Comparison of ENCODE assay signal across 8 mouse cellular contexts in genomic region chr5:112886687-112887491, GRCm38 (mm10). TPM values are rescaled to one million over a fixed set of nuclear protein-coding genes. Genes with fewer than 3 reads are reported as not detected.
A peak's percentile ranks its signal among the peaks of the same experiment; 100 is the strongest.
DNase-seq lines count a peak whose midpoint lies in the region; ATAC-seq and TF ChIP-seq lines count a peak whose summit lies in the region.

No protein-coding gene starts in this region.

- no peaks in the 10 kb centered on the region for H3K36me3 ChIP-seq in hindbrain, embryonic 11.5 days (ENCODE audit: control insufficient read depth, insufficient read depth, low read length)

- DNase-seq in left cerebral cortex, adult 2 months (ENCODE audit: extremely low spot score in 1 of 2, low spot score in 2 of 2), result peak; percentile 45 to 46
- no peak for DNase-seq in left cerebral cortex, adult 8-10 months (ENCODE audit: low spot score in 2 of 2)
- DNase-seq in adrenal gland, postnatal 25 days, result peak; percentile 76
- peak; percentile 74 to 86 for DNase-seq in gastrocnemius, adult 8-10 months (ENCODE audit: low spot score in 2 of 2)
- no peak for DNase-seq in hindbrain, embryonic 11.5 days (ENCODE audit: low spot score)
- peak; percentile 56 for DNase-seq in lung, postnatal 36 days
- no peak for DNase-seq in thymus, postnatal 36 days
- no peak for DNase-seq in urinary bladder, postnatal 10 days (ENCODE audit: low spot score)

- ATAC-seq in hindbrain, embryonic 11.5 days (ENCODE audit: low FRiP score), result no peak

- WGBS in hindbrain, embryonic 11.5 days, result 53% methylated on average over 17 of the region's 17 CpGs

- no peak overlapping the region for H3K4me3 ChIP-seq in left cerebral cortex, adult 2 months
- H3K4me3 ChIP-seq in hindbrain, embryonic 11.5 days (ENCODE audit: low read depth, low read length), result no peak overlapping the region

- no peak overlapping the region for H3K4me2 ChIP-seq in hindbrain, embryonic 11.5 days (replicated peaks; ENCODE audit: low read depth, low read length)

- intact Hi-C loops in left cerebral cortex, adult 2 months (cut with DNase I), result no loop called here

- H3K9me3 ChIP-seq in hindbrain, embryonic 11.5 days (ENCODE audit: control insufficient read depth, low read length), result no peaks in the 10 kb centered on the region

- 0 out of 2 replicates have a peak overlapping the region, but pooled peaks have one; percentile 1 for H3K9ac ChIP-seq in hindbrain, embryonic 11.5 days (ENCODE audit: low read depth, low read length)

- TF ChIP-seq CTCF in left cerebral cortex, adult 2 months (IDR thresholded peaks at IDR 0.05), result no peak

- H3K27me3 ChIP-seq in hindbrain, embryonic 11.5 days (ENCODE audit: control insufficient read depth, insufficient read depth, low read length), result no peaks in the 10 kb centered on the region

- no peak overlapping the region for H3K27ac ChIP-seq in left cerebral cortex, adult 2 months
- H3K27ac ChIP-seq in hindbrain, embryonic 11.5 days (ENCODE audit: low read depth, low read length), result no peak overlapping the region

- H3K4me1 ChIP-seq in hindbrain, embryonic 11.5 days (replicated peaks; ENCODE audit: control insufficient read depth, insufficient read depth, low read length), result no peaks in the 10 kb centered on the region

RNA-seq across cellular contexts. Expression of gene Myo18b, which starts 9.3 kb away (rescaled TPM):
- 1 to 10 TPM in 1 of 2 experiments, under 1 TPM in 1; 1.00 to 1.4 TPM for total RNA-seq in left cerebral cortex, adult 2 months (2021)
- total RNA-seq in left cerebral cortex, adult 8-10 months (2022), result 1 to 10 TPM; 1.4 to 1.7 (median 1.5) TPM
- 0.18 TPM in 1 of 2 replicates, not detected in the other for total RNA-seq in adrenal gland, postnatal 25 days (2021)
- 100 to 1,000 TPM; 340 to 389 (median 350) TPM for total RNA-seq in gastrocnemius, adult 8-10 months (2022)
- polyA plus RNA-seq in hindbrain, embryonic 11.5 days (2014; fragmentation: Nextera tagmentation; extraction: Ambion mirVana), result 0.60 and 0.68 TPM in 2 replicates

Comparison
In these comparisons a context has a peak if more than half of its experiments do, and no peak if none do; other contexts are left out.
1. DNase-seq: peak in left cerebral cortex, adult 2 months (2 of 2), adrenal gland, postnatal 25 days (single experiment), gastrocnemius, adult 8-10 months (2 of 2) and lung, postnatal 36 days (single experiment); none in left cerebral cortex, adult 8-10 months (0 of 2), hindbrain, embryonic 11.5 days (single experiment), thymus, postnatal 36 days (0 of 2) and urinary bladder, postnatal 10 days (single experiment).
2. RNA of gene Myo18b, which starts 9.3 kb away (total RNA-seq): 340 to 389 TPM in gastrocnemius, adult 8-10 months; 1.4 to 1.7 TPM in left cerebral cortex, adult 8-10 months, 1.00 to 1.4 TPM in left cerebral cortex, adult 2 months and 0.18 TPM in adrenal gland, postnatal 25 days; every median in the first group is over 100 times any median in the second.